Mouse (Mus musculus): ENCODE data around the gene Arhgap30. TPM values are rescaled to one million over a fixed set of nuclear protein-coding genes. Genes with fewer than 3 reads are reported as not detected.

Gene Arhgap30
- under 1 TPM; 0.49 to 0.86 TPM for total RNA-seq (2021)
- long read RNA-seq, experiment 1: 0 reads
- long read RNA-seq, experiment 2, partial matches to known transcripts: 0 of 1 reads
- long read RNA-seq, experiment 2, other reads (novel, unspliced or antisense): 1 of 1 reads

- peak; percentile 61 for DNase-seq
Observed at GRCm38 (mm10) chr1:171388376-171389102, at the start of gene Arhgap30. Arhgap30 (plus strand) TSS chr1:171388954.

- no peak for DNase-seq
Observed at GRCm38 (mm10) chr1:171342262-171343207, 46.2 kb upstream of the Arhgap30 start.

- peak; percentile 31 for DNase-seq
Observed at GRCm38 (mm10) chr1:171343922-171344677, 44.7 kb upstream of the Arhgap30 start.

GRCm38 (mm10) chr1:171344715-171345114 is 44.0 kb upstream of the Arhgap30 start:
- no peak for DNase-seq

GRCm38 (mm10) chr1:171345225-171346094 is 43.3 kb upstream of the Arhgap30 start, which contains the start of the genes Nit1 and Pfdn2:
Nit1 (minus strand) TSS chr1:171345646.
Pfdn2 (plus strand) TSS chr1:171345670.
- peak; percentile 88 for DNase-seq

- DNase-seq: no peak
Observed at GRCm38 (mm10) chr1:171346095-171346450, 42.7 kb upstream of the Arhgap30 start.

- no peak for DNase-seq
Observed at GRCm38 (mm10) chr1:171348665-171349064, 40.1 kb upstream of the Arhgap30 start.

- no peak for DNase-seq
Observed at GRCm38 (mm10) chr1:171349210-171349609, 39.5 kb upstream of the Arhgap30 start.

- DNase-seq: no peak
Observed at GRCm38 (mm10) chr1:171355812-171356340, 32.9 kb upstream of the Arhgap30 start.

- no peak for DNase-seq
Observed at GRCm38 (mm10) chr1:171356814-171357213, 31.9 kb upstream of the Arhgap30 start.

- DNase-seq: no peak
Observed at GRCm38 (mm10) chr1:171358421-171358820, 30.3 kb upstream of the Arhgap30 start.

GRCm38 (mm10) chr1:171360253-171360652 is 28.5 kb upstream of the Arhgap30 start:
- no peak for DNase-seq

GRCm38 (mm10) chr1:171360656-171361055 is 28.1 kb upstream of the Arhgap30 start, which contains the start of gene Klhdc9:
Klhdc9 (minus strand) TSS chr1:171360798.
- peak; percentile 77 for DNase-seq

GRCm38 (mm10) chr1:171361106-171362103 is 27.3 kb upstream of the Arhgap30 start:
- peak; percentile 37 for DNase-seq

GRCm38 (mm10) chr1:171365934-171366333 is 22.8 kb upstream of the Arhgap30 start:
- no peak for DNase-seq

- DNase-seq: no peak
Observed at GRCm38 (mm10) chr1:171369845-171370556, 18.8 kb upstream of the Arhgap30 start, which contains the start of gene Nectin4. Nectin4 (plus strand) TSS chr1:171370099.

GRCm38 (mm10) chr1:171372880-171373279 is 15.9 kb upstream of the Arhgap30 start:
- DNase-seq: no peak

GRCm38 (mm10) chr1:171373946-171374345 is 14.8 kb upstream of the Arhgap30 start:
- DNase-seq: no peak
